Mouse (Mus musculus): ENCODE measurements around the gene Sesn2. TPM values are rescaled to one million over a fixed set of nuclear protein-coding genes. Genes with fewer than 3 reads are reported as not detected.

Gene Sesn2
- polyA plus RNA-seq, 1 experiment from 2014 or later = 14.7 TPM

DNA sequence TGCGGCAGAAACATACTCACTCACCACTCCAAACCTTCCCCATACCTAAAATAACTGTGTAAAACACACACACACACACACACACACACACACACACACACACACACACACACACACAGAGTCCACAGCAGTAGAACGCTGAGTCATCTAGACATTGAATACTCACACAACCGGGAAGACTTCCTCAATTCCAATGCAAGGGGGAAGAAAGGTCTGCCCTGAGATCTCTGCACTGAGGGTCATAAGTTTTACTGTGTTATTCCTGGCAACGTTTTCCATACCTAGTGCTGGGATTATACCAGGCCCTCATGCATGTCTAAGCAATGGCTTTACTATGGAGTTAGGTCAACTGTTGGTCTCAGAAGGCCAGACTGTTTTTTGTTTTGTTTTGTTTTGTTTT lies 19.0 kb upstream of the Sesn2 start:
- peaks cover 32% of the 10 kb centered on the region for H3K4me1 ChIP-seq
- no peak overlapping the region for H3K27ac ChIP-seq (replicated peaks)
- no peaks in the 10 kb centered on the region for H3K9me3 ChIP-seq (replicated peaks)
- WGBS = 92% methylated on average over 4 of the region's 4 CpGs
- no peak for DNase-seq (ENCODE audit: low spot score)
- peaks cover 30% of the 10 kb centered on the region for H3K36me3 ChIP-seq
- no peaks in the 10 kb centered on the region for H3K27me3 ChIP-seq (ENCODE audit: low read depth, poor library complexity, severe bottlenecking)
- H3K4me3 ChIP-seq = no peak overlapping the region

DNA sequence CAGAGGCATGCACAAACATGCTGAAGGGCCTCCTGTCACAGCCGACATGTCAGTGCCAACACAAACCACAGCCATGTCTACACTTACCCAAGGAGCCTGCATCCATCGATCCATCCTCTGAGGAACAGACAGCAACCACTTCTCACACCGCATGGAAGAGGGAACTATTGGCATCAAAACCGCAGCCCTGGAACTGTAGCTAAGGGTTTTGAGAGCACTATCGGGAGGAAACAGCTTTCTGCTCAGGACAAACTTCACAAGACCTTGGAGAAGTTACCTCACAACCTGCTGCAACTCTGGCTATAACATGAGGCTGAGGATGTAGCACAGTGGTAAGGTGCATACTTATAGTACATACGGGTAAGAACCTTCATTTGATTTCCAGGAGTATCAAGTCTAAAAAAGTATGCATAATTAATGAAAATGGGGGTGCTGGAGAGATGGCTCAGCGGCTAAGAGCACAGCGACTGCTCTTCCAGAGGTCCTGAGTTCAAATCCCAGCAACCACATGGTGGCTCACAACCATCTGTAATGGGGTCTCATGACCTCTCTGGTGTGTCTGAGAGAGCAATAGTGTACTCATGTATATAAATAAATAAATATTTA lies 17.7 kb upstream of the Sesn2 start:
- H3K4me1 ChIP-seq = peaks cover 29% of the 10 kb centered on the region
- no peaks in the 10 kb centered on the region for H3K27me3 ChIP-seq (ENCODE audit: low read depth, poor library complexity, severe bottlenecking)
- DNase-seq (ENCODE audit: low spot score) = no peak
- no peak overlapping the region for H3K27ac ChIP-seq (replicated peaks)
- no peak overlapping the region for H3K4me3 ChIP-seq
- no peaks in the 10 kb centered on the region for H3K9me3 ChIP-seq (replicated peaks)
- peaks cover 30% of the 10 kb centered on the region for H3K36me3 ChIP-seq
- WGBS = 94% methylated on average over 8 of the region's 8 CpGs

DNA sequence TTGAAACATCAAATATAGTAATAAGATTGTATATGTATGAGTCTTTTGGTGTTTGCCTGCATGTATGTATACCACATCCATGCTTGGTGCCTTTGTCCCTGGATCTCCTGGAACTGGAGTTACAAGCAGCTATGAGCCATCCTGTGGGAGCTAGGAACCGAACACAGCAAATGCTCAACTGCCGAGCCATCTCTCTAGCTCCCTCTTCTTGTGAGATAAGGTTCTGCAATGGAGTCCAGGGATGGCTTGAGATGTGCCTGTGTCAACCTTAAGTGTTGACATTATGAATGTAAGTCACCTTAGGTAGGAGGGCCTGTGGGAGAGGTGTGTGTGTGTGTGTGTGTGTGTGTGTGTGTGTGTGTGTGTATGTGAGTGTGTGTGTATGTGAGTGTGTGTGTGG lies 16.4 kb upstream of the Sesn2 start:
- no peaks in the 10 kb centered on the region for H3K9me3 ChIP-seq (replicated peaks)
- no peak for DNase-seq (ENCODE audit: low spot score)
- H3K4me3 ChIP-seq = no peak overlapping the region
- H3K27ac ChIP-seq (replicated peaks) = no peak overlapping the region
- H3K27me3 ChIP-seq (ENCODE audit: low read depth, poor library complexity, severe bottlenecking) = no peaks in the 10 kb centered on the region
- peaks cover 30% of the 10 kb centered on the region for H3K36me3 ChIP-seq
- WGBS = 56% methylated on average over 2 of the region's 2 CpGs
- peaks cover 16% of the 10 kb centered on the region for H3K4me1 ChIP-seq

DNA sequence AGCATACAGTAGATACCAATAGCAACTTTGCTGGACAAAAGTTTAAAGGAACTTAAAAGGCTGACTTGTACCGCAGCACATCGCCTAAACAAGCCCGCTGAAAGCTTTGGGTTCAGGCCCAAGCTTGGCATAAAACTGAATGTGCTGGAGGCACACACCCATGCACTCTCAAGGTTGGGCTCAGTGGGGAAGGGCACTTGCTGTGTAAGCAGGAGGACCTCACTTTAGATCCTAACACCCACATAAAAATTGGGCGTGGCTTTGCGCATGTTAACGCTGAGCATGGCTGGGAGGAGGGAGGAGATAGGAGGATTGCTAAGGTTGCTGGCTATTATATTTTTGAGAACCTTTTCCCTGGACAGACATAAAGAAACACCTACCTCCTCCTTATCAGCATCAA lies 14.5 kb upstream of the Sesn2 start:
- H3K36me3 ChIP-seq = peaks cover 11% of the 10 kb centered on the region
- H3K4me3 ChIP-seq = no peak overlapping the region
- H3K9me3 ChIP-seq (replicated peaks) = no peaks in the 10 kb centered on the region
- no peaks in the 10 kb centered on the region for H3K27me3 ChIP-seq (ENCODE audit: low read depth, poor library complexity, severe bottlenecking)
- 43% methylated on average over 6 of the region's 6 CpGs for WGBS
- peaks cover 13% of the 10 kb centered on the region for H3K4me1 ChIP-seq
- no peak for DNase-seq (ENCODE audit: low spot score)
- peak overlapping the region; percentile 55 for H3K27ac ChIP-seq (replicated peaks)

DNA sequence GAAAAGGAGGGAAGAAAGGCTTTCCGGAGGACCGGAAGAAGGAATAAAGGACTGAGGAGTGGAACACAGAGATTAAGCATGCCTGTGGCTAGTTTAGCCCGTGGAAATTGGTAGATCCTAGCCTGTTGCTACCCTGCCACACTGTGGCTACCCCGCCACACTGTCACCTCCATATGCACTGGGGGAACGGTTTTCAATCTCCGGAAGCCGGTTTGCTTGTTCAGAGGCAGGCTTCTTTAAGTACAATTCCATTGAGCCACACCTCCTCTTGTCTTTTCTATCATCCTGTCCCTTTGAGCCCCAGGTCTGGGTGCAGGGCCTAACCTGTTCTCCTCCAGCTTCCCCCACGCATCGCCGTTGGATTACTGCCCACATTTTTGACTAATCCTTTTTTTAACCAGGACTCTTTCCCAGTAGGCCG lies 14.0 kb upstream of the Sesn2 start:
- 11% methylated on average over 11 of the region's 11 CpGs for WGBS
- peak overlapping the region; percentile 55 for H3K27ac ChIP-seq (replicated peaks)

DNA sequence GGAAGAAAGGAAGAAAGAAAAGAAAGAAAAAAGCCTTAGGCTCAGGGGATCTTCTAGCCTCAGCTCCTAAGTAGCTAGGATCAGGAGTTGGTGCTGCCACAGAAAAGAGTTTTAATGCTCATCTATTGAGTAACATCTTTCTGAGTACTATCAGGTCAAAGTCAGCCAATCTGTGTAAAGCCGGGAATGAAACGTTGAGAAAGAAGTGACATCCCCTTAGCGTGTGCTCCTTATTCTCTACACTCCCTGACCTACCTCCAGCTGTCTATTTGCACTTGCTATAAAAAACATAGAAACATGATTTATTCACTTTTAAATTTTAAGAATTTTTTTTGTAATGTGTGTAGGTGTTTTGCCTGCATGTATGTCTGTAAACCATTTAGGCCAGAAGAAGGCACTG lies 8.9 kb upstream of the Sesn2 start:
- Histone ChIP-seq H3K4me3 (no peak overlapping the region), H3K36me3 (no peaks in the 10 kb centered on the region), H3K27me3 (ENCODE audit: low read depth, poor library complexity, severe bottlenecking) (no peaks in the 10 kb centered on the region), H3K27ac (replicated peaks) (no peak overlapping the region), H3K9me3 (replicated peaks) (no peaks in the 10 kb centered on the region), H3K4me1 (peaks cover 18% of the 10 kb centered on the region)
- no peak for DNase-seq (ENCODE audit: low spot score)
- 92% methylated on average over 3 of the region's 3 CpGs for WGBS

More for the DNA sequence above, 14.0 kb upstream of the Sesn2 start:
- H3K4me3 ChIP-seq = 0 out of 2 replicates have a peak overlapping the region, but pooled peaks have one; percentile 14
- peaks cover 7% of the 10 kb centered on the region for H3K36me3 ChIP-seq
- peak; percentile 40 for DNase-seq (ENCODE audit: low spot score)
- peaks cover 13% of the 10 kb centered on the region for H3K4me1 ChIP-seq
- no peaks in the 10 kb centered on the region for H3K27me3 ChIP-seq (ENCODE audit: low read depth, poor library complexity, severe bottlenecking)
- H3K9me3 ChIP-seq (replicated peaks) = no peaks in the 10 kb centered on the region

DNA sequence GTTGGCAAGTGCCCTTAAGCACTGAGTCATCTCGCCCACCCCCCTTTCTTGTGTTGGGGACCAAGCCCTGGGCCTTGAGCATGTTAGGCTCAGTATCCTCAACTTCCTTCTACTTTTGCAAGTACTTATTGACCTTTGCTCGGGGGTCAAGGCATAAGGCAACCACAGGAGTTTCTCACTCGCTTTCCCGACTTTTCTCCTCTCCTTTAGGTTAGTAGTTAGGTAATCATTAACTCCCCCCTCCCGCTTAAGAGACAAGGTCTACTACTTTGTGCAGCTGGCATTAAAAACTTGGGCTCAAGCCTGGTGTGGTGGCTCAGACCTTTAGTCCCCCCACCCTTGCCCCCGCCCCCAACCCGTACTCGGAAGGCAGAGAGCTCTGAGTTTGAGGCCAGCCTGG lies 7.8 kb upstream of the Sesn2 start:
- peaks cover 8% of the 10 kb centered on the region; the same call in 1 of the 2 replicates for H3K27me3 ChIP-seq (ENCODE audit: low read depth, poor library complexity, severe bottlenecking)
- DNase-seq (ENCODE audit: low spot score) = no peak
- no peaks in the 10 kb centered on the region for H3K36me3 ChIP-seq
- H3K9me3 ChIP-seq (replicated peaks) = no peaks in the 10 kb centered on the region
- no peak overlapping the region for H3K4me3 ChIP-seq
- no peak overlapping the region for H3K27ac ChIP-seq (replicated peaks)
- peaks cover 23% of the 10 kb centered on the region for H3K4me1 ChIP-seq
- 85% methylated on average over 8 of the region's 8 CpGs for WGBS

DNA sequence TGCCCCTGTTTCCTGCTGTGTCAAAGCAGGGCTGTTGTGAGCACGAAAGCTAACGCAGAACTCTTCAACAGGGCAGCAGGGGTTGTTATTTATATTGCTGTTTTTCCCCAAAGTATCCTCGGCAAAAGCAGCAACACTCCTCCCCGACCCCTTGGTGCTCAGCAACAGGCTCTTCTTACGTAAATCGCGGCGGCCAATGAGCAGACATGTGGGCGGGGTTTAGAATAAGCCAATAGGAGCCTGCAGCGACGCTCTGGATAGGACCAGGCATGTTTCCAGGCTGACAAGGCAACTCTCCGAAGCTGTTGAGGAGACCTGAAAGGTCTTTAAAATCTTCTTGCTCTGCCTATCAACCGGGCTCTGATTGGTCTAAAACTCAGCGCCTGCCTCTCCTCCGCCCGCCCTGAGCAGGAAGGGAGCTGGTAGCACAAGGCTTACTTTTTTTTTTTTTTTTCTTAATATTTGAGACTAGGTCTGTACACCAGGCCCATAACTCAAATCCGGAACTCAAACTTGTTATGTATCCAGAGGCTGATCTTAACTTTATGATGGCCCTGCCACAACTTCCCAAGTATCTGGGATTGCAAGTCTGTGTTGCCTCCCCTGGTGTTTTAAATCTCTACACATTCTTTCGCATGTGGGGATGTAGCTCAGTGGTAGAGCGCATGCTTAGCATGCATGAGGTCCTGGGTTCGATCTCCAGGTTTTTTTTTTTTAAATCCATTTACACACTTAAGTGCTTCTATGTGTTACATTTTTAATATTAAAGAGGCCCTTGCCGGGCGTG lies 5.3 kb upstream of the Sesn2 start:
- DNase-seq (ENCODE audit: low spot score) = peak; percentile 88
- Histone ChIP-seq H3K27me3 (ENCODE audit: low read depth, poor library complexity, severe bottlenecking) (peaks cover 16% of the 10 kb centered on the region), H3K36me3 (no peaks in the 10 kb centered on the region), H3K4me1 (peaks cover 25% of the 10 kb centered on the region), H3K27ac (replicated peaks) (peak overlapping the region; percentile 65), H3K9me3 (replicated peaks) (no peaks in the 10 kb centered on the region), H3K4me3 (peak overlapping the region; percentile 63)
- WGBS = 22% methylated on average over 22 of the region's 22 CpGs

DNA sequence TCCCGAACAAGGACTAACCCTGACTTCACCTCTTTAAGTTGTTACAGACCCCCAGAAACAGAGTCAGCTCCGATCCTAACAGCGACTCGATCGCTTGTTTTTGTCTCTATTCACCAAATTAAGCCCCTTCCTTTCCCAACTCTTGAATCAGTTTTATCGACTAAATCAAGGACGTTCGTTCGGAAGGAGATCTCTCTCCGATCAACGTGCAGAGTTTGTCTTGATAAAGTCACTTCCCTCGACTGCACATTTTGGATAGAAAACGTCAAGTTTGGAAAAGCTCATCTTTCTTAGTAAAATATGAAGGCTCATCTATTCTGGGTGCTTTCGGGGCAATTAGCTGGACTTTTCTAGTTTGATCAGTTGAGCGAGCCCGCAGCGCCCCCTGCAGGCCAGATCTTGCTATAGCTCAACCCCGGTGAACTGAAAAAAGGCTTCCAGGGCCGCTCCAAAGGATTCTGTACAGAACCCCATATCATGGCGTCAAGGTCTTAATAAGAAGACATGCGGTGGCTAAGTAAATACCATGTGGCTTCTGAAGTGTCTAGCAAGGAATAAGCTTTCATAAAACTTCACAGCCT lies 4.3 kb upstream of the Sesn2 start:
- peak overlapping the region; percentile 63 for H3K4me3 ChIP-seq
- H3K9me3 ChIP-seq (replicated peaks) = no peaks in the 10 kb centered on the region
- peak overlapping the region; percentile 65; the same call in 1 of the 2 replicates for H3K27ac ChIP-seq (replicated peaks)
- DNase-seq (ENCODE audit: low spot score) = peak; percentile 85
- no peaks in the 10 kb centered on the region for H3K36me3 ChIP-seq
- WGBS = 3% methylated on average over 21 of the region's 21 CpGs
- peaks cover 16% of the 10 kb centered on the region for H3K27me3 ChIP-seq (ENCODE audit: low read depth, poor library complexity, severe bottlenecking)
- peaks cover 27% of the 10 kb centered on the region for H3K4me1 ChIP-seq

DNA sequence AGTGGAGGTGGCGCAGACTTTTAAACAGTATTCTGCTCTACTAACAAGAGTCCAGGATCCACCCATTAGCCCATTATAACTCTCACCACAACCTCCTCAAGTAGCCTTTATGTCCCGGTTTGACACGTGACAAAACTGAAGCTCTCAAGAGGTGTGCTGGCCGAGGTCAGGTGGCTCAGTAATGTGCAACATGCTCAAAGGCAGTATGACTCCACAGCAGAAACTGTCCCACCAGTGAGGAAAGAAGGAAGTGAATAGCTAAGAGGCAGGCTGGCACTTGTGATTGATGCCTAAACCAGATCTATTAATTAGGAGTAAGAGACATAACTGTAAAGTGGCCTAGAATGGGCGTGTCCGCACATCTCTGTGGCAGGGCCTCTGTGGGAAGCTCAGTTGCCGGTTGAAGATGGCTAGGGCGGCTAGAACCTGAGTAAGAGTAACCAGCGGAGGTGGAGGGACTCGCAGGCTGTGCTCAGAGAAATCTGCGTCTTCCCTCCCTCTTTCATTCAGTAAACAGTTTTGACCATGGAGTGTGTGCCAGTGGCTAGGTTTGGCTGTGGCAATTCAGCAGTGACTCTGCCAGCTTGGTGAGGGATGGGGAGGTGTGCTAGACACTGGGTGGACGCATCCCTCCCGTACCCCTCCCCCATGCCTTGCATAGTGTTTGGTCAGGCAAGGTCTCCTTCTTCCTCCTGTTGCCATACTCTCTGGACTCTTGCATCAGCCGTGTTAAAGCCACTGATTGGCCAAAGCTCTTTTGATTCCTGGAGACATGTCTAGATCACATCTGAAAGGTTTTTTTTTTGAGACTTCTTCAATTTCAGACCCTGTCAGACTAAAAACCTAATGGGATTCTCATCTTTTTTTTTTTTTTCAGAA lies 3.3 kb upstream of the Sesn2 start:
- H3K9me3 ChIP-seq (replicated peaks) = no peaks in the 10 kb centered on the region
- H3K27ac ChIP-seq (replicated peaks) = no peak overlapping the region
- peaks cover 37% of the 10 kb centered on the region for H3K4me1 ChIP-seq
- H3K36me3 ChIP-seq = no peaks in the 10 kb centered on the region
- 33% methylated on average over 14 of the region's 14 CpGs for WGBS
- peaks cover 16% of the 10 kb centered on the region for H3K27me3 ChIP-seq (ENCODE audit: low read depth, poor library complexity, severe bottlenecking)
- no peak for DNase-seq (ENCODE audit: low spot score)
- H3K4me3 ChIP-seq = 0 out of 2 replicates have a peak overlapping the region, but pooled peaks have one; percentile 63

DNA sequence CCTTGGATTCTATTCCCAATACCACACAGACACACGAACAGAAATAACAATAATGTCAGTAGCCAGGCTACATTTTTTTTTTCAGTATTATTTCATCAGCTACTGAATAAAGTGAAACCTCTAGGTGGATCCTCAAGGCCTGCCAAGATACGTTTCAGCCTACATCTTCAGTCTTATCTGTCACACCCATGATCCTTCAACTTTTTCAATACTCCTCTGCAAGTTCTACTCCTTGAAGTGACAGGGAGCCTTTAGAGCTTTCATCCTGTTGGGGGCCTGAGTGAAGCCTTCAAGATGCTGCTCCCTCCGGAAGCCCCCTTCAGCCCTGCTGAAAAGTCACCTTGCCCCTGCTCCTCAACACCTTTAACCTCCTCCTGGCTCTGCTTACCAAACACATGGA lies 1.8 kb upstream of the Sesn2 start:
- H3K9me3 ChIP-seq (replicated peaks) = no peaks in the 10 kb centered on the region
- WGBS = 81% methylated on average over 3 of the region's 3 CpGs
- H3K27ac ChIP-seq (replicated peaks) = no peak overlapping the region
- no peak for DNase-seq (ENCODE audit: low spot score)
- peaks cover 16% of the 10 kb centered on the region for H3K27me3 ChIP-seq (ENCODE audit: low read depth, poor library complexity, severe bottlenecking)
- no peaks in the 10 kb centered on the region for H3K36me3 ChIP-seq
- H3K4me1 ChIP-seq = peaks cover 48% of the 10 kb centered on the region
- no peak overlapping the region for H3K4me3 ChIP-seq

DNA sequence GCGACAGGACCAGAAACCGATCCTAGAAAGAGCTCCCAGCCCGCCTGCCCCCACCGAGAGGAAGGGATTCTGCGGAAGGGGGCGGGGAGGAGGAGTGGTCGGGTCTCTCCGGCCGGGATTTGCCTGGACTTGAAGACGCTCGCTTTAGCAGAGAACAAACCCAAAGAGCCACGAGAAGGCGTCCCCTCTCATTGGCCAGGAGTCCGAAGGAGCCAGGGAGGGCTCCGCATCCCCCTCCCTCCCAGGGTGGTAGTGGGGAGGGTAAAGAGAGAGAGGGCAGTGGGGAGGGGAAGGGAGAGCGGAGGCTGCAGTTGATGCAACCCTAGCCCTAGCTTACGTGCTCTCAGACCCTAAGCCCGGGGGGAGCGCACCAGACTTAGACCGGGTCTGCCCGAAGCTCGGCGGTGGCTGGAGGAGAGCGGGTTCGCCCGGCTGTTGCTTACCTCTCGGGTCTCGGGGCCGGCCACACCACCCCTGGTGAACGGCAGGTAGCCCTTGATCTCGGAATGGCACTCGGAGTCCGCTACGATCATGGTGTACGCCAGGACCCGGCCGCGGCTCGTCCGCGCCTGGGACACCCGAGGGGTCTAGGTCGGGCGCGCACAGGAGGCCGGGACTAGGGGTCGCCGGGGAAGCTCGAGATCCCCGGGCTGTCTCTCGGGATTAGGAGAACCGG lies 542 bp downstream of the Sesn2 start:
- Histone ChIP-seq H3K4me1 (peaks cover 53% of the 10 kb centered on the region), H3K27me3 (ENCODE audit: low read depth, poor library complexity, severe bottlenecking) (peaks cover 16% of the 10 kb centered on the region), H3K27ac (replicated peaks) (peak overlapping the region; percentile 87), H3K36me3 (no peaks in the 10 kb centered on the region), H3K4me3 (peak overlapping the region; percentile 73), H3K9me3 (replicated peaks) (no peaks in the 10 kb centered on the region)
- DNase-seq (ENCODE audit: low spot score) = peak; percentile 89
- WGBS = under 1% methylated on average over 52 of the region's 52 CpGs

Measured in midbrain, embryonic 10.5 days (tissue).